Mouse (Mus musculus): ENCODE measurements around the gene Zfp683. TPM values are rescaled to one million over a fixed set of nuclear protein-coding genes. Genes with fewer than 3 reads are reported as not detected.

Gene Zfp683
- polyA plus RNA-seq, 1 experiment = not detected

GRCm38 (mm10) chr4:134067833-134068544 lies 14.4 kb downstream of the Zfp683 start:
- no peak overlapping the region for H3K4me3 ChIP-seq (replicated peaks; ENCODE audit: insufficient read depth, low read depth, low read length)
- H3K27me3 ChIP-seq (ENCODE audit: control insufficient read depth, insufficient read depth, low read length) = no peaks in the 10 kb centered on the region
- 75% methylated on average over 7 of the region's 7 CpGs for WGBS
- no peak for TF ChIP-seq POLR2A (IDR thresholded peaks at IDR 0.05; ENCODE audit: borderline replicate concordance, insufficient read depth, low read length)
- no peak for TF ChIP-seq CTCF (IDR thresholded peaks at IDR 0.05; ENCODE audit: borderline replicate concordance, insufficient read depth, low read depth, low read length)
- no peaks in the 10 kb centered on the region for H3K4me1 ChIP-seq (ENCODE audit: control insufficient read depth, insufficient read depth, low read length)
- H3K27ac ChIP-seq (ENCODE audit: insufficient read depth, low read length) = no peak overlapping the region
- no peak for DNase-seq

- H3K27me3 ChIP-seq (ENCODE audit: control insufficient read depth, insufficient read depth, low read length) = no peaks in the 10 kb centered on the region
- no peaks in the 10 kb centered on the region for H3K4me1 ChIP-seq (ENCODE audit: control insufficient read depth, insufficient read depth, low read length)
- DNase-seq = no peak
- no peak for TF ChIP-seq CTCF (IDR thresholded peaks at IDR 0.05; ENCODE audit: borderline replicate concordance, insufficient read depth, low read depth, low read length)
- TF ChIP-seq POLR2A (IDR thresholded peaks at IDR 0.05; ENCODE audit: borderline replicate concordance, insufficient read depth, low read length) = no peak
- H3K27ac ChIP-seq (ENCODE audit: insufficient read depth, low read length) = no peak overlapping the region
- WGBS = 80% methylated on average over 4 of the region's 4 CpGs
- no peak overlapping the region for H3K4me3 ChIP-seq (replicated peaks; ENCODE audit: insufficient read depth, low read depth, low read length)
These were observed 15.3 kb downstream of the Zfp683 start for GRCm38 (mm10) chr4:134068793-134069580.

- 22% methylated on average over 3 of the region's 3 CpGs for WGBS
- Histone ChIP-seq H3K27me3 (ENCODE audit: control insufficient read depth, insufficient read depth, low read length) (no peaks in the 10 kb centered on the region), H3K27ac (ENCODE audit: insufficient read depth, low read length) (no peak overlapping the region), H3K4me1 (ENCODE audit: control insufficient read depth, insufficient read depth, low read length) (no peaks in the 10 kb centered on the region), H3K4me3 (replicated peaks; ENCODE audit: insufficient read depth, low read depth, low read length) (no peak overlapping the region)
- no peak for TF ChIP-seq POLR2A (IDR thresholded peaks at IDR 0.05; ENCODE audit: borderline replicate concordance, insufficient read depth, low read length)
- TF ChIP-seq CTCF (IDR thresholded peaks at IDR 0.05; ENCODE audit: borderline replicate concordance, insufficient read depth, low read depth, low read length) = peak; percentile 47; the same call in 1 of the 2 replicates
- peak; percentile 34 to 38 for DNase-seq
These were observed 25.1 kb downstream of the Zfp683 start for GRCm38 (mm10) chr4:134078694-134079093.

GRCm38 (mm10) chr4:134080674-134081073 lies 27.0 kb downstream of the Zfp683 start:
- Histone ChIP-seq H3K27ac (ENCODE audit: insufficient read depth, low read length) (no peak overlapping the region), H3K4me3 (replicated peaks; ENCODE audit: insufficient read depth, low read depth, low read length) (no peak overlapping the region), H3K4me1 (ENCODE audit: control insufficient read depth, insufficient read depth, low read length) (no peaks in the 10 kb centered on the region), H3K27me3 (ENCODE audit: control insufficient read depth, insufficient read depth, low read length) (no peaks in the 10 kb centered on the region)
- WGBS = 90% methylated on average over 4 of the region's 4 CpGs
- no peak for DNase-seq
- TF ChIP-seq CTCF (IDR thresholded peaks at IDR 0.05; ENCODE audit: borderline replicate concordance, insufficient read depth, low read depth, low read length) (no peak), POLR2A (IDR thresholded peaks at IDR 0.05; ENCODE audit: borderline replicate concordance, insufficient read depth, low read length) (no peak)

GRCm38 (mm10) chr4:134081730-134082386 lies 28.2 kb downstream of the Zfp683 start:
- Histone ChIP-seq H3K27ac (ENCODE audit: insufficient read depth, low read length) (no peak overlapping the region), H3K27me3 (ENCODE audit: control insufficient read depth, insufficient read depth, low read length) (no peaks in the 10 kb centered on the region), H3K4me3 (replicated peaks; ENCODE audit: insufficient read depth, low read depth, low read length) (peak overlapping the region; percentile 56), H3K4me1 (ENCODE audit: control insufficient read depth, insufficient read depth, low read length) (no peaks in the 10 kb centered on the region)
- peak; percentile 43 to 47 for DNase-seq
- TF ChIP-seq POLR2A (IDR thresholded peaks at IDR 0.05; ENCODE audit: borderline replicate concordance, insufficient read depth, low read length) (no peak), CTCF (IDR thresholded peaks at IDR 0.05; ENCODE audit: borderline replicate concordance, insufficient read depth, low read depth, low read length) (no peak)
- WGBS = under 1% methylated on average over 41 of the region's 41 CpGs

- H3K4me3 ChIP-seq (replicated peaks; ENCODE audit: insufficient read depth, low read depth, low read length) = peak overlapping the region; percentile 56
- H3K27me3 ChIP-seq (ENCODE audit: control insufficient read depth, insufficient read depth, low read length) = no peaks in the 10 kb centered on the region
- TF ChIP-seq CTCF (IDR thresholded peaks at IDR 0.05; ENCODE audit: borderline replicate concordance, insufficient read depth, low read depth, low read length) (no peak), POLR2A (IDR thresholded peaks at IDR 0.05; ENCODE audit: borderline replicate concordance, insufficient read depth, low read length) (no peak)
- WGBS = 13% methylated on average over 7 of the region's 7 CpGs
- no peaks in the 10 kb centered on the region for H3K4me1 ChIP-seq (ENCODE audit: control insufficient read depth, insufficient read depth, low read length)
- no peak overlapping the region for H3K27ac ChIP-seq (ENCODE audit: insufficient read depth, low read length)
- no peak for DNase-seq
These were observed 28.8 kb downstream of the Zfp683 start for GRCm38 (mm10) chr4:134082460-134082859.

GRCm38 (mm10) chr4:134084999-134085398 lies 31.4 kb downstream of the Zfp683 start:
- no peaks in the 10 kb centered on the region for H3K27me3 ChIP-seq (ENCODE audit: control insufficient read depth, insufficient read depth, low read length)
- 85% methylated on average over 4 of the region's 4 CpGs for WGBS
- no peak for DNase-seq
- no peak for TF ChIP-seq CTCF (IDR thresholded peaks at IDR 0.05; ENCODE audit: borderline replicate concordance, insufficient read depth, low read depth, low read length)
- TF ChIP-seq POLR2A (IDR thresholded peaks at IDR 0.05; ENCODE audit: borderline replicate concordance, insufficient read depth, low read length) = no peak
- H3K4me3 ChIP-seq (replicated peaks; ENCODE audit: insufficient read depth, low read depth, low read length) = no peak overlapping the region
- no peak overlapping the region for H3K27ac ChIP-seq (ENCODE audit: insufficient read depth, low read length)
- no peaks in the 10 kb centered on the region for H3K4me1 ChIP-seq (ENCODE audit: control insufficient read depth, insufficient read depth, low read length)
